Mouse (Mus musculus) MEL (cell line): ENCODE data around the gene Tatdn3. TPM values are rescaled to one million over a fixed set of nuclear protein-coding genes. Genes with fewer than 3 reads are reported as not detected.
A peak's percentile ranks its signal among the peaks of the same experiment; 100 is the strongest.

ENCODE experiments used
- DNase-seq: peaks from one replicate; pipeline ENCODE4 v3.0.0; 2011; ENCODE audit warnings: low read depth, low spot score
- H3K27ac ChIP-seq: 2 replicates; pipeline ENCODE4 v1.5.1; 2012; ENCODE audit warnings: low read depth, mild to moderate bottlenecking, control low read depth, low read length, moderate library complexity; ENCODE audit not compliant: control insufficient read depth
- H3K27me3 ChIP-seq, 2 experiments: fragments of 150-350 bp in 1 of 2; sonication (generic) in 1 of 2; 2 replicates each; pipeline ENCODE4 v1.6.1; 2012; ENCODE audit warnings: low read length in 2 of 2, mild to moderate bottlenecking in 2 of 2, improper control_type of control experiment in 1 of 2, moderate library complexity in 1 of 2; ENCODE audit not compliant: insufficient read depth in 2 of 2, control insufficient read depth in 1 of 2
- H3K36me3 ChIP-seq, 2 experiments: 2 replicates each; pipeline ENCODE4 v1.6.1; 2012 to 2014; ENCODE audit warnings: low read length in 2 of 2, improper control_type of control experiment in 1 of 2, inconsistent platforms in 1 of 2, mild to moderate bottlenecking in 1 of 2; ENCODE audit not compliant: insufficient read depth in 2 of 2, control insufficient read depth in 1 of 2
- H3K4me1 ChIP-seq, 2 experiments: fragments of 150-350 bp in 1 of 2; sonication (generic) in 1 of 2; 2 replicates each; pipeline ENCODE4 v1.6.1; 2012; ENCODE audit warnings: low read length in 2 of 2, improper control_type of control experiment in 1 of 2, mild to moderate bottlenecking in 1 of 2; ENCODE audit not compliant: insufficient read depth in 2 of 2, control insufficient read depth in 1 of 2
- H3K4me3 ChIP-seq, 2 experiments: fragments of 150-350 bp in 1 of 2; sonication (generic) in 1 of 2; 2 replicates each; pipeline ENCODE4 v1.5.1; 2012; ENCODE audit warnings: low read depth in 2 of 2, low read length in 2 of 2, mild to moderate bottlenecking in 2 of 2, moderate library complexity in 2 of 2, control low read depth in 1 of 2, improper control_type of control experiment in 1 of 2; ENCODE audit not compliant: control insufficient read depth in 1 of 2, insufficient read depth in 1 of 2
- H3K79me2 ChIP-seq: 2 replicates; pipeline ENCODE4 v1.6.1; 2012; ENCODE audit warnings: mild to moderate bottlenecking, low read length, moderate library complexity; ENCODE audit not compliant: control insufficient read depth, poor library complexity, insufficient read depth
- H3K9ac ChIP-seq: 2 replicates; pipeline ENCODE4 v1.6.1; 2012; ENCODE audit warnings: low read depth, mild to moderate bottlenecking, control low read depth, low read length, moderate library complexity; ENCODE audit not compliant: control insufficient read depth, poor library complexity, severe bottlenecking
- H3K9me3 ChIP-seq: fragments of 150-350 bp; sonication (generic); replicated peaks from 2 replicates; pipeline ENCODE4 v1.6.1; 2012; ENCODE audit warnings: mild to moderate bottlenecking, low read length, improper control_type of control experiment, moderate library complexity; ENCODE audit not compliant: insufficient read depth
- BHLHE40 ChIP-seq: IDR thresholded peaks from 2 replicates; pipeline ENCODE4 v1.6.1; 2012; ENCODE audit warnings: low read depth, mild to moderate bottlenecking, inconsistent platforms, low read length, improper control_type of control experiment, borderline replicate concordance
- CHD1 ChIP-seq: IDR thresholded peaks from 2 replicates; pipeline ENCODE4 v1.6.1; 2012; ENCODE audit warnings: low read depth, mild to moderate bottlenecking, inconsistent platforms, low read length, improper control_type of control experiment
- CHD2 ChIP-seq: IDR thresholded peaks from 2 replicates; pipeline ENCODE4 v1.6.1; 2011; ENCODE audit warnings: low read length, improper control_type of control experiment
- E2F4 ChIP-seq: IDR thresholded peaks from 2 replicates; pipeline ENCODE4 v1.6.1; 2011; ENCODE audit warnings: low read depth, low read length, improper control_type of control experiment, borderline replicate concordance
- EP300 ChIP-seq, 2 experiments: IDR thresholded peaks; 2 replicates each; pipeline ENCODE4 v1.6.1; 2011; ENCODE audit warnings: improper control_type of control experiment in 2 of 2, low read length in 2 of 2, low read depth in 1 of 2, mild to moderate bottlenecking in 1 of 2
- GABPA ChIP-seq: IDR thresholded peaks from 2 replicates; pipeline ENCODE4 v1.6.1; 2012; ENCODE audit warnings: low read depth, mild to moderate bottlenecking, inconsistent platforms, low read length, improper control_type of control experiment, moderate library complexity
- GATA1 ChIP-seq: IDR thresholded peaks from 2 replicates; pipeline ENCODE4 v1.6.1; 2011; ENCODE audit warnings: low read depth, low read length, improper control_type of control experiment
- JUND ChIP-seq: IDR thresholded peaks from 2 replicates; pipeline ENCODE4 v1.6.1; 2011; ENCODE audit warnings: low read depth, mild to moderate bottlenecking, improper control_type of control experiment, low read length
- KAT2A ChIP-seq: conservative IDR thresholded peaks from 2 replicates; pipeline ENCODE4 v1.6.1; 2012; ENCODE audit warnings: low read depth, low read length, improper control_type of control experiment, inconsistent platforms
- MAX ChIP-seq: IDR thresholded peaks from 2 replicates; pipeline ENCODE4 v1.6.1; 2011; ENCODE audit warnings: low read length, improper control_type of control experiment
- MXI1 ChIP-seq: IDR thresholded peaks from 2 replicates; pipeline ENCODE4 v1.6.1; 2011; ENCODE audit warnings: mild to moderate bottlenecking, low read depth, low read length, improper control_type of control experiment
- MYB ChIP-seq: IDR thresholded peaks from 2 replicates; pipeline ENCODE4 v1.6.1; 2011; ENCODE audit warnings: mild to moderate bottlenecking, low read depth, low read length, improper control_type of control experiment
- MYC ChIP-seq: IDR thresholded peaks from 2 replicates; pipeline ENCODE4 v1.6.1; 2011; ENCODE audit warnings: low read depth, mild to moderate bottlenecking, low read length, improper control_type of control experiment, moderate library complexity
- NRF1 ChIP-seq: IDR thresholded peaks from 2 replicates; pipeline ENCODE4 v1.6.1; 2014; ENCODE audit warnings: low read depth, mild to moderate bottlenecking, inconsistent platforms, low read length, improper control_type of control experiment, moderate library complexity; ENCODE audit not compliant: poor library complexity, insufficient read depth, severe bottlenecking
- POLR2A ChIP-seq, 2 experiments: IDR thresholded peaks; 2 replicates each; pipeline ENCODE4 v1.6.1; 2011 to 2012; ENCODE audit warnings: low read length in 2 of 2, mild to moderate bottlenecking in 2 of 2, control low read depth in 1 of 2, improper control_type of control experiment in 1 of 2, low read depth in 1 of 2, moderate library complexity in 1 of 2; ENCODE audit not compliant: control insufficient read depth in 1 of 2, insufficient read depth in 1 of 2, poor library complexity in 1 of 2
- POLR2AphosphoS5 ChIP-seq: IDR thresholded peaks from 2 replicates; pipeline ENCODE4 v1.6.1; 2012; ENCODE audit warnings: low read depth, borderline replicate concordance, mild to moderate bottlenecking, inconsistent platforms, low read length, moderate library complexity, mixed read lengths
- RAD21 ChIP-seq: IDR thresholded peaks from 2 replicates; pipeline ENCODE4 v1.6.1; 2011; ENCODE audit warnings: mild to moderate bottlenecking, low read depth, low read length, improper control_type of control experiment
- TCF12 ChIP-seq: IDR thresholded peaks from 2 replicates; pipeline ENCODE4 v1.6.1; 2014; ENCODE audit warnings: low read depth, mild to moderate bottlenecking, inconsistent platforms, low read length, improper control_type of control experiment, moderate library complexity
- UBTF ChIP-seq: IDR thresholded peaks from 2 replicates; pipeline ENCODE4 v1.6.1; 2012; ENCODE audit warnings: low read depth, mild to moderate bottlenecking, inconsistent platforms, low read length, improper control_type of control experiment, moderate library complexity, borderline replicate concordance; ENCODE audit not compliant: insufficient read depth
- ZC3H11A ChIP-seq: IDR thresholded peaks from 2 replicates; pipeline ENCODE4 v1.6.1; 2012; ENCODE audit warnings: low read depth, mild to moderate bottlenecking, inconsistent platforms, low read length, improper control_type of control experiment
- ZKSCAN1 ChIP-seq: IDR thresholded peaks from 2 replicates; pipeline ENCODE4 v1.6.1; 2012; ENCODE audit warnings: low read depth, mild to moderate bottlenecking, inconsistent platforms, low read length, improper control_type of control experiment, moderate library complexity
- ZNF384 ChIP-seq: IDR thresholded peaks from 2 replicates; pipeline ENCODE4 v1.6.1; 2012; ENCODE audit warnings: low read depth, mild to moderate bottlenecking, inconsistent platforms, low read length, improper control_type of control experiment
- polyA plus RNA-seq, 2 experiments: library from polyadenylated mRNA; stranded (reverse) in 1 of 2; unstranded in 1 of 2; fragments of >175 nt in 1 of 2; fragments of >200 nt in 1 of 2; gene quantifications; 2 replicates each; pipeline versions ENCODE4 v1.2.1 to v1.2.4; 2012; ENCODE audit warnings: low replicate concordance in 2 of 2, low read depth in 1 of 2; ENCODE audit not compliant: insufficient read length in 2 of 2, insufficient read depth in 1 of 2, missing spikeins in 1 of 2
- total RNA-seq: library from RNA; depleted of rRNA; stranded (reverse); fragments of 300-350 nt; gene quantifications from 2 replicates; pipeline ENCODE4 v1.2.3, GENCODE M21; 2012

The Tatdn3 gene
- total and polyA plus RNA-seq, 3 experiments, result 14.5 to 19.0 TPM; not detected in 1

DNA sequence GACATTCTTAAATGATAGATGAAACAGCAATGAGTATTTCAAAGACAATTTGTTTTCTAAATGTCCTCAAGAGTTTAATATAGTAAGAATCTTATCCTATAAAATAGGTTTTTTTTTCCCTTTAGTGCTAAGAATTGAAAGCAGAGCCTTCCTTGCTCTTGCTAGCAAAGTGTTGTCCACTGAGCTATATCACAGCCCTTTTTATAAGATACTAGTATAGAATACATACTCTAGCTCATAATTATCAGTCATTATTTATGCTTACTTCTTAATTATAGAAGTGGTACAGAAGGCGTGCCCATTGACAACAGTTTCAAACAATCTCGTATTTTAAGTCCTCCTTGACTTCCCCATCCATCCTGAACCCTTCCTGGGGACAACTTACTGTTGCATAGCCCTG is 1.8 kb upstream of the Tatdn3 start:
- TF ChIP-seq GABPA (no peak), MYC (no peak), E2F4 (no peak), ZKSCAN1 (no peak), ZNF384 (peak; percentile 83), NRF1 (no peak), RAD21 (no peak), MAX (no peak), POLR2AphosphoS5 (no peak)
- TF ChIP-seq, all 39 proteins: peak for 1

DNA sequence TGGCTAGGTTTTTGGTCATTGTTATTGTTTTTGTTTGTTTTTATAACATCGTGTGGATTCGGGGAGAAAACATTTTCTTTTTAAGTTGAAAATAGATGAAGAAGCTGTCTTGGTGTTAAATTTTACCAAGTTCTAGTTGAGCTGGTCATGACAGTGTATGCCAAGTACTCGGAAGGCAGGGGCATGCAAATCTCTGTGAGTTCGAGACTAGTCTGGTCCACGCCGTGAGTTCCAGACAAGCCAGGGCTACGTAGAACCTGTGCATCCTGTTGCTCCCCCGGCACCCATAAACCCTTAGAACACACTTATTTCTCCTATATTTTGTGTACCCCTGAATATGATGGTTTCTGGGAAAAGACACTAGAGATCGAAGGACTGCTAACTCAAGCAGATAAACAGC is 968 bp upstream of the Tatdn3 start:
- Histone ChIP-seq H3K36me3 (peaks cover 2 to 15% of the 10 kb centered on the region in 2 experiments; a peak in 3 of 4 replicates), H3K9me3 (no peaks in the 10 kb centered on the region), H3K27me3 (no peaks in the 10 kb centered on the region)
- peak; percentile 49 for DNase-seq
- no peak for TF ChIP-seq MYB
- TF ChIP-seq MXI1, result 0 out of 2 replicates have a peak, but pooled peaks have one; percentile 13
- TF ChIP-seq CHD1, result 0 out of 2 replicates have a peak, but pooled peaks have one; percentile 73
- TF ChIP-seq, all 39 proteins: peak for 2
- Histone ChIP-seq H3K79me2 (peaks cover 20% of the 10 kb centered on the region), H3K4me1 (peaks cover 5 to 16% of the 10 kb centered on the region in 2 experiments; a peak in 3 of 4 replicates), H3K27ac (peak overlapping the region; percentile 66), H3K4me3 (peak overlapping the region; percentile 40 to 88), H3K9ac (peak overlapping the region; percentile 90)

More for the DNA sequence above, 1.8 kb upstream of the Tatdn3 start:
- peaks cover 5 to 16% of the 10 kb centered on the region in 2 experiments; a peak in 3 of 4 replicates for H3K4me1 ChIP-seq
- no peaks in the 10 kb centered on the region for H3K27me3 ChIP-seq
- no peak for DNase-seq
- no peak overlapping the region for H3K27ac ChIP-seq
- no peaks in the 10 kb centered on the region for H3K9me3 ChIP-seq
- H3K36me3 ChIP-seq, result peaks cover 6 to 15% of the 10 kb centered on the region in 2 experiments; a peak in 3 of 4 replicates
- H3K79me2 ChIP-seq, result peaks cover 20% of the 10 kb centered on the region
- peak overlapping the region in 1 of 2 experiments; percentile 40; a peak in 2 of 4 replicates for H3K4me3 ChIP-seq
- H3K9ac ChIP-seq, result no peak overlapping the region

DNA sequence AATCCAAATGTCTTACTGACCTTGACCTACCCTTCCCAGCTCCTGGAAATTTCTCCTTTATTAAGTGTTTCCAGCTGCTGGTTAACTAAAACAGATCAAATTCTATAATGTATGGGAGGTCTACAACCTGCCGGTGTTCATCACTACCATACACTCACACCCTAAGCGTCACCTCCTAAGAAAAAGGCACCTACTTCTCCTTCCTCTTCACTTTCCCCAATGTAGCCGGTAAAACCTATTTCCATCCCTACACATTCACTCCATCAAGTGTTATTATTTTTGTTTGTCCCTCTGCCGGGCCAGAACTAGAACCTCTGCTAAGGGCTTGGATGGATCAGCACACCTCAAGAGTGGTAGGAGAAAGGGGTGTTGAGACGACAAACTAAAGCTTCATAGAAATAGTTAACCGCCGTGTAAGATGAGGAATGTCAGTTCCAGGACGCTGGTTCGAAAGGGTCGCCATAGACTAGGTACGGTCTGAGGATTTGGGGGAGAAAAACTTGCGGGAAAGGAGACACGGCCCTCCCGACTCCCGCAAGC is 421 bp downstream of the Tatdn3 start:
- no peaks in the 10 kb centered on the region for H3K9me3 ChIP-seq
- peak overlapping the region; percentile 86 for H3K9ac ChIP-seq
- peaks cover 20% of the 10 kb centered on the region for H3K79me2 ChIP-seq
- TF ChIP-seq KAT2A (no peak), MYC (no peak), BHLHE40 (no peak), ZC3H11A (no peak), ZKSCAN1 (no peak), JUND (no peak), POLR2A (IDR thresholded peaks at IDR 0.05; ENCODE audit: control insufficient read depth in 1 of 2, insufficient read depth in 1 of 2, low read depth in 1 of 2, low read length in 2 of 2, poor library complexity in 1 of 2) (no peak), EP300 (IDR thresholded peaks at IDR 0.05; ENCODE audit: low read depth in 1 of 2, low read length in 2 of 2) (no peak), UBTF (no peak), TCF12 (no peak), POLR2AphosphoS5 (no peak), GATA1 (no peak), CHD2 (no peak)
- H3K4me3 ChIP-seq, result peak overlapping the region; percentile 73 to 88
- DNase-seq, result no peak
- peaks cover 5 to 16% of the 10 kb centered on the region in 2 experiments; a peak in 3 of 4 replicates for H3K4me1 ChIP-seq
- H3K27ac ChIP-seq, result peak overlapping the region; percentile 75
- H3K36me3 ChIP-seq, result peaks cover 2 to 15% of the 10 kb centered on the region in 2 experiments; a peak in 3 of 4 replicates
- H3K27me3 ChIP-seq, result no peaks in the 10 kb centered on the region
